Mouse (Mus musculus): Measurements from ENCODE around the gene Gm9958.

GRCm38 (mm10) chr5:90414142-90414924 lies 47.3 kb downstream of the Gm9958 start:
- TF ChIP-seq NELFE (IDR thresholded peaks at IDR 0.05; ENCODE audit: low read depth, low read length) (no peak), POLR2A (IDR thresholded peaks at IDR 0.05; ENCODE audit: control insufficient read depth in 1 of 2, insufficient read depth in 1 of 2, low read depth in 1 of 2, low read length in 2 of 2, poor library complexity in 1 of 2) (no peak), KAT2A (conservative IDR thresholded peaks at IDR 0.05; ENCODE audit: low read depth, low read length) (no peak), USF2 (IDR thresholded peaks at IDR 0.05; ENCODE audit: borderline replicate concordance in 1 of 2, insufficient read depth in 1 of 2, low read depth in 1 of 2, low read length in 2 of 2) (no peak), SMC3 (IDR thresholded peaks at IDR 0.05; ENCODE audit: low read depth, low read length) (no peak), CTCF (IDR thresholded peaks at IDR 0.05 in 2 of 3, conservative IDR thresholded peaks at IDR 0.05 in 1 of 3; ENCODE audit: control insufficient read depth in 1 of 3, insufficient read depth in 1 of 3, low read depth in 2 of 3, low read length in 3 of 3, poor library complexity in 1 of 3, severe bottlenecking in 1 of 3) (no peak), ETS1 (IDR thresholded peaks at IDR 0.05; ENCODE audit: low read depth, low read length) (no peak), EP300 (IDR thresholded peaks at IDR 0.05; ENCODE audit: low read depth in 1 of 2, low read length in 2 of 2) (no peak), UBTF (IDR thresholded peaks at IDR 0.05; ENCODE audit: borderline replicate concordance, insufficient read depth, low read depth, low read length) (no peak), MXI1 (IDR thresholded peaks at IDR 0.05; ENCODE audit: low read depth, low read length) (no peak)
